ENCODE assay signal across 8 mouse cellular contexts in the genomic region with DNA sequence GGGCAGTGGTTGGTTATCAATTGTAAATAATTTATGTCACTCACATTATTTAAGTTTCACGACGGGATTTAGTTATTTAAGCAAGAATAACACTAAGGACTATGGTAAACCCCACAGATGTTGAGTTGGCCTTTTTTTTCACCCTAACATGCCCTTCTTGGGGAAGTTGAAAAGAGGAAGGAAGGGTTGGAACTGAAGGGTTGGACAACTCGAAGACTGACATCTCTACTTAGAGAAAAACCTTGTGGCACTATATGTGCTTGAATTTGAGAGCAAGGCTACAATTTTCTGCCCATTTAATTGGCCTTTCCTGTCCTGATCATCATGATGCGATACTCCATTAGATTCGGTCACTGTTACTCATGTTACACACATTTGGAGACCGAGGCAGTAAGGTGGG. TPM values are rescaled to one million over a fixed set of nuclear protein-coding genes. Genes with fewer than 3 reads are reported as not detected.
DNase-seq lines count a peak whose midpoint lies in the region; ATAC-seq and TF ChIP-seq lines count a peak whose summit lies in the region.

No protein-coding gene starts in this region.

- no peak for ATAC-seq in lung, postnatal 0 days
- ATAC-seq in forebrain, postnatal 0 days: no peak
- ATAC-seq in liver, embryonic 13.5 days (ENCODE audit: low read depth): no peak
- ATAC-seq in cerebellum, adult (ENCODE audit: insufficient number of reproducible peaks, low FRiP score, low TSS enrichment): no peak

- peak overlapping the region; percentile 97 for H3K4me2 ChIP-seq in lung, postnatal 0 days (replicated peaks; ENCODE audit: low read depth, low read length)
- H3K4me2 ChIP-seq in forebrain, postnatal 0 days (ENCODE audit: low read depth): peak overlapping the region; percentile 60
- no peak overlapping the region; the same call in 1 of the 2 replicates for H3K4me2 ChIP-seq in liver, embryonic 13.5 days

- no peak overlapping the region for H3K27ac ChIP-seq in lung, postnatal 0 days (ENCODE audit: low read length)
- H3K27ac ChIP-seq in forebrain, postnatal 0 days (ENCODE audit: low read depth, low read length): peak overlapping the region; percentile 94
- no peak overlapping the region for H3K27ac ChIP-seq in liver, embryonic 13.5 days

- no peaks in the 10 kb centered on the region for H3K4me1 ChIP-seq in lung, postnatal 0 days (ENCODE audit: insufficient read depth, low read depth, low read length)
- peaks cover 4% of the 10 kb centered on the region for H3K4me1 ChIP-seq in lung, adult 2 months (ENCODE audit: control insufficient read depth, insufficient read depth, low read length)
- H3K4me1 ChIP-seq in forebrain, postnatal 0 days (ENCODE audit: insufficient read depth): 0 out of 2 replicates have a peak, but pooled peaks cover 5% of the 10 kb centered on the region
- no peaks in the 10 kb centered on the region for H3K4me1 ChIP-seq in liver, embryonic 13.5 days (replicated peaks)

- no peak overlapping the region for H3K9ac ChIP-seq in lung, postnatal 0 days (replicated peaks; ENCODE audit: low read depth)
- peak overlapping the region; percentile 92; the same call in 1 of the 2 replicates for H3K9ac ChIP-seq in forebrain, postnatal 0 days
- no peak overlapping the region for H3K9ac ChIP-seq in liver, embryonic 13.5 days

- H3K4me3 ChIP-seq in lung, postnatal 0 days (ENCODE audit: low read depth, low read length): no peak overlapping the region
- H3K4me3 ChIP-seq in lung, adult 2 months (replicated peaks; ENCODE audit: extremely low read depth, low read depth, low read length): no peak overlapping the region
- H3K4me3 ChIP-seq in forebrain, postnatal 0 days (ENCODE audit: low read depth, low read length): peak overlapping the region; percentile 79
- peak overlapping the region; percentile 59; the same call in 1 of the 2 replicates for H3K4me3 ChIP-seq in liver, embryonic 13.5 days (replicated peaks)

- H3K9me3 ChIP-seq in lung, postnatal 0 days (ENCODE audit: low read length): no peaks in the 10 kb centered on the region
- H3K9me3 ChIP-seq in forebrain, postnatal 0 days (ENCODE audit: low read length): no peaks in the 10 kb centered on the region
- H3K9me3 ChIP-seq in liver, embryonic 13.5 days (replicated peaks): no peaks in the 10 kb centered on the region

- TF ChIP-seq POLR2A in lung, adult 2 months (IDR thresholded peaks at IDR 0.05; ENCODE audit: borderline replicate concordance, extremely low read depth, low read depth, low read length): no peak

- no peak for TF ChIP-seq CTCF in lung, postnatal 0 days (IDR thresholded peaks at IDR 0.05)
- TF ChIP-seq CTCF in lung, adult 2 months (IDR thresholded peaks at IDR 0.05; ENCODE audit: insufficient read depth, low read length): no peak
- no peak for TF ChIP-seq CTCF in forebrain, postnatal 0 days (IDR thresholded peaks at IDR 0.05; ENCODE audit: low read depth)

- 60% methylated on average over 6 of the region's 6 CpGs for WGBS in lung, postnatal 0 days
- 57% methylated on average over 6 of the region's 6 CpGs for WGBS in lung, adult 2 months
- 85% methylated on average over 6 of the region's 6 CpGs for WGBS in forebrain, postnatal 0 days
- WGBS in liver, embryonic 13.5 days (ENCODE audit: insufficient replicate concordance): 38% methylated on average over 6 of the region's 6 CpGs

- H3K27me3 ChIP-seq in lung, postnatal 0 days (replicated peaks; ENCODE audit: insufficient read depth, low read length): no peaks in the 10 kb centered on the region
- H3K27me3 ChIP-seq in forebrain, postnatal 0 days (ENCODE audit: insufficient read depth, low read length): no peaks in the 10 kb centered on the region
- no peaks in the 10 kb centered on the region; the same call in 1 of the 2 replicates for H3K27me3 ChIP-seq in liver, embryonic 13.5 days
- H3K27me3 ChIP-seq in splenic B cell, adult 2 months (ENCODE audit: control insufficient read depth, insufficient read depth, low read length, poor library complexity, severe bottlenecking): no peaks in the 10 kb centered on the region

- no peaks in the 10 kb centered on the region for H3K36me3 ChIP-seq in lung, postnatal 0 days (ENCODE audit: insufficient read depth, low read length)
- H3K36me3 ChIP-seq in forebrain, postnatal 0 days (ENCODE audit: insufficient read depth): no peaks in the 10 kb centered on the region
- no peaks in the 10 kb centered on the region for H3K36me3 ChIP-seq in liver, embryonic 13.5 days
- H3K36me3 ChIP-seq in splenic B cell, adult 2 months (ENCODE audit: control insufficient read depth, insufficient read depth, low read length, poor library complexity, severe bottlenecking): no peaks in the 10 kb centered on the region; the same call in 1 of the 2 replicates

- peak; percentile 24 for DNase-seq in lung, postnatal 0 days (ENCODE audit: low spot score)
- no peak for DNase-seq in lung, adult 2 months
- DNase-seq in forebrain, postnatal 0 days: no peak
- DNase-seq in liver, embryonic 13.5 days: no peak
- peak; percentile 74 for DNase-seq in splenic B cell, adult 2 months (ENCODE audit: low read depth, low spot score)
- no peak for DNase-seq in adrenal gland, adult 8-10 months
- no peak for DNase-seq in left cerebral cortex, adult 9 months (ENCODE audit: low spot score in 2 of 2)

- TF ChIP-seq EP300 in lung, postnatal 0 days (IDR thresholded peaks at IDR 0.05): no peak

RNA-seq across cellular contexts. Expression of a gene that starts 0.7 kb away (rescaled TPM):
- polyA plus RNA-seq in lung, postnatal 0 days (2015; fragmentation: Nextera tagmentation; extraction: Ambion mirVana): 6.1 and 6.5 TPM in 2 replicates
- polyA plus RNA-seq in lung, adult 2 months (2012; rRNA removed): 6.0 and 8.7 TPM in 2 replicates
- 22.7 and 27.0 TPM in 2 replicates for total RNA-seq in forebrain, postnatal 0 days (2014; rRNA removed)
- 7.6 and 8.9 TPM in 2 replicates for polyA plus RNA-seq in forebrain, postnatal 0 days (2015; fragmentation: Nextera tagmentation; extraction: Ambion mirVana)
- polyA plus RNA-seq in liver, embryonic 13.5 days (2015; fragmentation: Nextera tagmentation; extraction: Ambion mirVana): 6.8 and 8.7 TPM in 2 replicates
- total RNA-seq in adrenal gland, adult 8-10 months (2022): 10 to 100 TPM in 2 of 4 experiments, 1 to 10 TPM in 2; 7.6 to 16.0 (median 10.2) TPM

Comparison
In these comparisons a context has a peak if more than half of its experiments do, and no peak if none do; other contexts are left out.
1. DNase-seq: peak in lung, postnatal 0 days (single experiment) and splenic B cell, adult 2 months (single experiment); none in lung, adult 2 months (single experiment), forebrain, postnatal 0 days (single experiment), liver, embryonic 13.5 days (single experiment), adrenal gland, adult 8-10 months (single experiment) and left cerebral cortex, adult 9 months (0 of 2).
2. H3K4me3 ChIP-seq: peak in forebrain, postnatal 0 days (single experiment) and liver, embryonic 13.5 days (single experiment); none in lung, postnatal 0 days (single experiment) and lung, adult 2 months (single experiment).